In the genomic region with DNA sequence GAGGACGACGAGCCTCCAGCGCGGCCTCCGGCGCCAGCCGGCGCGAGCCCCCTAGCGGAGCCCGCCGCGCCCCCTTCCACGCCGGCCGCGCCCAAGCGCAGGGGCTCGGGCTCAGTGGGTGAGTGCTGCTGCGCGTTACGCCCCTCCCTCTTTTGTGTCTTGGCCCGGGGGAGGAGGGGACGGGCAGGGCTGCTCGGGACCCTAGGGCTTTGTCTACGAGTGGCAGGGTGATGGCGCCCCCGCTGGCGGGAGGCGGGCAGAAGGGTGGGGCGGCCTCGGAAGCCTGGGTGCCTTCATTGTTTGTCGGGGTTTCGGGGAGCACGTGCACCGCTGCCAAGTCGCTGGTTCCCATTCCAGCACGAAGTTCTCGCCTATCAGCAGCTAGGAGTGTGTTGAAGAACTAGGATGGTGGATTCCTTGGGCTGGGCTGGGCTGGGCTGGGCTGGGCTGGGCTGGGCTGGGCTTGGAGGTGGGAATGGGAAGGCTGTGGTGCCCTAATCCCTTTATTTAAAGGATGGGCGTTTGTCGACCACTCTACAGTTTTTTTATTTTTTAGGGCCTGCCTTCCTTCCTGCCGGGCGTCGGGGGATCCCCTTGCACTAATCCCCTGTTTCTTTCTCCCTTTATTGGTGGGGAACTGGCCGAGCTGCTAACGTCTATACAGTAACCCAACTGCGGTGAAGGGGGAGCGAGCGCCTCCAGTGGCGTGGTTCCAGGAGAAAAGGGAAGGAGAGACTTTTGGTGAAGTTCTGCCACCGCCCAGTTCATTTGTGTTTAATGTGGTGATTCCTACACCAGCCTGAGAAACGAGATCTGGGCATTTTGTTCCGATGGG, we compare ENCODE assay signal across 8 mouse cellular contexts. TPM values are rescaled to one million over a fixed set of nuclear protein-coding genes. Genes with fewer than 3 reads are reported as not detected.
DNase-seq lines count a peak whose midpoint lies in the region; ATAC-seq lines count a peak whose summit lies in the region.

No protein-coding gene starts in this region.

- under 1% methylated on average over 53 of the region's 53 CpGs for WGBS in forebrain, embryonic 10.5 days
- under 1% methylated on average over 48 of the region's 53 CpGs for WGBS in heart, embryonic 15.5 days
- WGBS in liver, embryonic 13.5 days (ENCODE audit: insufficient replicate concordance) = under 1% methylated on average over 48 of the region's 53 CpGs
- under 1% methylated on average over 50 of the region's 53 CpGs for whole genome bisulfite sequencing in stomach, embryonic 14.5 days

- ATAC-seq in heart, embryonic 15.5 days (replicated peaks; ENCODE audit: insufficient number of reproducible peaks, insufficient read depth, low FRiP score, low read depth) = peak; percentile 85
- peak; percentile 46 for ATAC-seq in liver, embryonic 13.5 days (ENCODE audit: low read depth)
- ATAC-seq in stomach, embryonic 14.5 days (ENCODE audit: insufficient number of reproducible peaks, insufficient read depth, low FRiP score, low read depth) = peak; percentile 86

- H3K36me3 ChIP-seq in forebrain, embryonic 10.5 days (replicated peaks) = peaks cover 31% of the 10 kb centered on the region
- no peaks in the 10 kb centered on the region for H3K36me3 ChIP-seq in heart, embryonic 15.5 days
- 0 out of 2 replicates have a peak, but pooled peaks cover 5% of the 10 kb centered on the region for H3K36me3 ChIP-seq in liver, embryonic 13.5 days
- H3K36me3 ChIP-seq in stomach, embryonic 14.5 days (ENCODE audit: control insufficient read depth, insufficient read depth, low read length) = no peaks in the 10 kb centered on the region

- DNase-seq in CD8-positive naive resting alpha-beta T cell, adult 2 months (ENCODE audit: low read depth in 2 of 2, low spot score in 2 of 2) = peak; percentile 81 to 92
- DNase-seq in c-Kit-negative CD71-positive TER-119-positive erythroid progenitor cells, embryonic 14.5 days (ENCODE audit: low read depth, low spot score) = peak; percentile 69
- peak; percentile 88 for DNase-seq in forebrain, embryonic 10.5 days (ENCODE audit: extremely low spot score, low spot score)
- DNase-seq in kidney, postnatal 14 days = peak; percentile 89
- DNase-seq in liver, embryonic 13.5 days = peak; percentile 81
- DNase-seq in natural killer cell, adult 2 months (ENCODE audit: low spot score in 2 of 2) = peak; percentile 76 to 89

- peak overlapping the region; percentile 99 for H3K27ac ChIP-seq in forebrain, embryonic 10.5 days
- H3K27ac ChIP-seq in heart, embryonic 15.5 days = peak overlapping the region; percentile 99
- H3K27ac ChIP-seq in liver, embryonic 13.5 days = peak overlapping the region; percentile 98
- peak overlapping the region; percentile 99 for H3K27ac ChIP-seq in stomach, embryonic 14.5 days (ENCODE audit: low read length)

- no peaks in the 10 kb centered on the region for H3K27me3 ChIP-seq in forebrain, embryonic 10.5 days (ENCODE audit: poor library complexity, severe bottlenecking)
- H3K27me3 ChIP-seq in heart, embryonic 15.5 days = no peaks in the 10 kb centered on the region
- no peaks in the 10 kb centered on the region for H3K27me3 ChIP-seq in liver, embryonic 13.5 days
- no peaks in the 10 kb centered on the region for H3K27me3 ChIP-seq in stomach, embryonic 14.5 days (ENCODE audit: control insufficient read depth, insufficient read depth, low read length)

- peak overlapping the region; percentile 70 for H3K4me2 ChIP-seq in heart, embryonic 15.5 days
- H3K4me2 ChIP-seq in liver, embryonic 13.5 days = peak overlapping the region; percentile 97
- peak overlapping the region; percentile 57 for H3K4me2 ChIP-seq in stomach, embryonic 14.5 days (replicated peaks; ENCODE audit: low read depth, low read length)

- H3K9me3 ChIP-seq in forebrain, embryonic 10.5 days = no peaks in the 10 kb centered on the region
- no peaks in the 10 kb centered on the region for H3K9me3 ChIP-seq in heart, embryonic 15.5 days (replicated peaks)
- no peaks in the 10 kb centered on the region for H3K9me3 ChIP-seq in liver, embryonic 13.5 days (replicated peaks)
- H3K9me3 ChIP-seq in stomach, embryonic 14.5 days (ENCODE audit: control insufficient read depth, low read depth, low read length) = no peaks in the 10 kb centered on the region

- H3K9ac ChIP-seq in heart, embryonic 15.5 days = peak overlapping the region; percentile 99
- H3K9ac ChIP-seq in liver, embryonic 13.5 days = peak overlapping the region; percentile 93
- H3K9ac ChIP-seq in stomach, embryonic 14.5 days (replicated peaks; ENCODE audit: low read depth, low read length) = peak overlapping the region; percentile 96

- H3K4me1 ChIP-seq in forebrain, embryonic 10.5 days = peaks cover 19% of the 10 kb centered on the region
- peaks cover 20% of the 10 kb centered on the region for H3K4me1 ChIP-seq in heart, embryonic 15.5 days (replicated peaks)
- peaks cover 22% of the 10 kb centered on the region for H3K4me1 ChIP-seq in liver, embryonic 13.5 days (replicated peaks)
- no peaks in the 10 kb centered on the region for H3K4me1 ChIP-seq in stomach, embryonic 14.5 days (ENCODE audit: control insufficient read depth, insufficient read depth, low read length)

- H3K4me3 ChIP-seq in forebrain, embryonic 10.5 days = peak overlapping the region; percentile 97
- peak overlapping the region; percentile 100 for H3K4me3 ChIP-seq in heart, embryonic 15.5 days
- peak overlapping the region; percentile 96 for H3K4me3 ChIP-seq in liver, embryonic 13.5 days (replicated peaks)
- peak overlapping the region; percentile 89 for H3K4me3 ChIP-seq in stomach, embryonic 14.5 days (ENCODE audit: low read depth, low read length)

RNA-seq across cellular contexts. Expression of a gene that starts 1.0 kb away (rescaled TPM):
- polyA plus RNA-seq in forebrain, embryonic 10.5 days (2016; fragmentation: Nextera tagmentation; extraction: Ambion mirVana) = 58.6 and 63.4 TPM in 2 replicates
- polyA plus RNA-seq in heart, embryonic 15.5 days (2015; fragmentation: Nextera tagmentation; extraction: Ambion mirVana) = 57.4 and 59.5 TPM in 2 replicates
- 11.9 TPM in 2 replicates for polyA plus RNA-seq in liver, embryonic 13.5 days (2015; fragmentation: Nextera tagmentation; extraction: Ambion mirVana)
- 58.7 and 61.2 TPM in 2 replicates for polyA plus RNA-seq in stomach, embryonic 14.5 days (2014; fragmentation: Nextera tagmentation; extraction: Ambion mirVana)

Comparison
In these comparisons a context has a peak if more than half of its experiments do, and no peak if none do; other contexts are left out.
1. Peak in every context shown above with its lines: DNase-seq, ATAC-seq, H3K4me3 ChIP-seq and H3K27ac ChIP-seq.